Mouse (Mus musculus) lung, postnatal 14 days (tissue): ENCODE measurements at regions not wholly inside any gene's neighbourhood (a gene's known extent, or its start where the extent isn't known, plus 50 kb on each side); places are given as distances from the start of the nearest gene placed in this dataset.
A peak's percentile ranks its signal among the peaks of the same experiment; 100 is the strongest.
"Not testable (repeated sequence)": the region's sequence is repeated elsewhere in the genome, so short reads cannot be mapped to it uniquely, and the experiment has no call there.

Experiments used
- DNase-seq: peaks from one replicate; pipeline ENCODE4 v3.0.0; 2021

DNA sequence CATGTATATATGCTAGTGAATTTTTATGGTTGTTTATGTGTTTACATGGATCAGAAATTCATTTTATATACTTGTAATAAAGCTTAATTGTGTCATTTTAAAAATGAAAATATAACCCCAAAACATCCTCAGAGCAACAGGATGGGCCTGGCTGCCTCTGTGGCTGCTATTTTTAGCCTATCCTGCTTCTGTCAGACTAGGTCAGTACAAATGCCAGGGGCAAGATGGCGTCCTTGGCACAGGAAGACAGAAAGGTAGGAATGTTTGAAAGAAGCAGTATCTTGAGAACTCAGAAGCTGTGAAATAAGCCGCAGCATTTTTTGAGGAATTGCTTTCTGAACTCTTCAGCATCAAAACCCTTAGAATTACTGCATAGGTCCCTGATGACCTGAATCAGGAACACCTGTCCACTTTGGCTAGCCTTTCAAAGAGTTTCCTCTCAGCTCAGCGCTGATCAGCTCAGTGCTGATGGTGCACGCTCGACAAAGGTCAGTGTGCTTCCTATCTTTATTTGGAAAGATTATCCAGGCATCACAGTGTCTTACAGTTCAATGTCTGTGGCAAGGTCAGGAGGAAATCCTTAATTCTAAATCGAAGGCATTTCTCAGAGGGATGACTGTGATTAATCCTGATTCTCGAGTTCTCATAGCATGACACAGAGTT is 154.9 kb downstream of the Car2 start:
- DNase-seq: no peak

DNA sequence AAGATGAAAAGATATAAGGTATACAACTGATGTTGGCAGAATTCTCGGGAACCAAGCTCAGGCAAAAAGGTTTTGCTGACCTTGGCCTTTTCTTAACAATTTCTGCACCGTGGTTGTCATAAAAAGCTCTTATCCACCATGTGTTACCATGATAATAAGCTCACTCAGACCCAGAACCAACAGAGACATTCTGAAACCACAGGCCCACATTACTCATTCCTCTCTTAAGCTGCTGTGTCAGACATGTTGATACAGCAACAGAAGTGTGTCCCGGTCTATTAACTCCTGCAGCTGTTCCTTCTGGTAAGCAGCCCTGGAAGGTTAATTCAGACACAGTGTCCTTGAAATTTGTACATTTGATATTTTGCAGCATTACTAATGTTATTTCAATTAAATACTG is 167.9 kb downstream of the Car2 start:
- DNase-seq: no peak

GRCm38 (mm10) chr3:15055516-15056256 is 169.6 kb downstream of the Car2 start:
- not testable (repeated sequence) for DNase-seq

- DNase-seq: not testable (repeated sequence)
Observed at GRCm38 (mm10) chr3:15056788-15057585, 170.9 kb downstream of the Car2 start.

- DNase-seq: no peak
Observed at GRCm38 (mm10) chr3:15065681-15066080, 179.6 kb downstream of the Car2 start.

DNA sequence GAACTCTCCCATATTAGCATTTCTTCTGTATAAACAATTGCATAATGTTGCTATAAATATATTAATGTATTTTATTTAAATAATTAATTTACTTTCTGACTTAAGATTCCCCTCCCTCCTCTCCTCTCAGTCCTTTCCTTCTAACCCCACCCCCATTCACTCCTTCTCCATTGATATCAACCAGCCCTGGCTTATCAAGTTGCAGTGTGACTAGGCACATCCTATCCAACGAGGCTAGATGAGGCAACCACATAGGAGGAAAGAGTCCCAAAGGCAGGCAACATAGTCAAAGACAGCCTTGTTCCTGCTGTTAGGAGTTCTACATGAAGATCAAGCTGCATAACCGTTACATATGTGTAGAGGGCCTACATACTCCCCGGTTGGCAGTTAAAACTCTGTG is 182.2 kb downstream of the Car2 start:
- DNase-seq: no peak

GRCm38 (mm10) chr3:15071030-15071883 is 185.2 kb downstream of the Car2 start:
- DNase-seq: no peak

- DNase-seq: no peak
Observed at GRCm38 (mm10) chr3:15073405-15073804, 187.3 kb downstream of the Car2 start.

GRCm38 (mm10) chr3:15073847-15074246 is 187.8 kb downstream of the Car2 start:
- no peak for DNase-seq

DNA sequence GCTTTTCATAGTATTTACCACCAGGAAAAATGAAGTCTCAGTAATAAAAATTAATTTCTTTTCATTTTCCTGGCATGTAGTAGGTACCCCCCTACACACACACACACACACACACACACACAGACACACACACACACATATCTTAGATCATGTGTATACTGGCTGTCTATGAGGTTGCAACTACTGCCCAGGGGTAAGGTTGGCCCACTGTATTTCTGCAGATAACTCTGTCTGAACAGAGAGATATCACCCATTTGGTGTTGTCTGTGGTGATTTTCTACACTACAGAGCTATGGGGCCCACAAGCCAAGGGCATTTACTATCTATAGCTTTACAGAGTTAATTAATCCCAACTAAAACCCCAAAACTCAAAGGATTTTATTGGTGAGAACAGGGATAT is 188.9 kb downstream of the Car2 start:
- no peak for DNase-seq

DNA sequence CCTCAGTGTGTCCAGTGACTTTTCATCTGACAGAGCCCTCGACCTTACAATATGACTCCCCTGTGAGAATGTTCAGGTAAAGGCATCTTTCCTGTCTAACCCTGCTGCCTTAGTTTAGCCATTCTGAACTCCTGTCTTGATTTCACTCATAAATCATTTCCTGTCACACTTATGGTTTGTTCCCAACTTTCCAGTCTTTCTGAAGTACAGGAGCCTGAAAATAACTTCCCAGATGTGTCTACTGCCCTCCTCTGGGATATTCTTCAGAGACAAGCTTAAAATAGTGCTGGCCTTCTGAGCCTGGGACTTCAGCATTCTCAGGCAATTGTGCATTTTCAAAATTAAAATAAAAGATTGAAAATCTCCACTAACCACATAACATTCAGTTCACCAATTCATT is 204.1 kb downstream of the Car2 start:
- DNase-seq: no peak

DNA sequence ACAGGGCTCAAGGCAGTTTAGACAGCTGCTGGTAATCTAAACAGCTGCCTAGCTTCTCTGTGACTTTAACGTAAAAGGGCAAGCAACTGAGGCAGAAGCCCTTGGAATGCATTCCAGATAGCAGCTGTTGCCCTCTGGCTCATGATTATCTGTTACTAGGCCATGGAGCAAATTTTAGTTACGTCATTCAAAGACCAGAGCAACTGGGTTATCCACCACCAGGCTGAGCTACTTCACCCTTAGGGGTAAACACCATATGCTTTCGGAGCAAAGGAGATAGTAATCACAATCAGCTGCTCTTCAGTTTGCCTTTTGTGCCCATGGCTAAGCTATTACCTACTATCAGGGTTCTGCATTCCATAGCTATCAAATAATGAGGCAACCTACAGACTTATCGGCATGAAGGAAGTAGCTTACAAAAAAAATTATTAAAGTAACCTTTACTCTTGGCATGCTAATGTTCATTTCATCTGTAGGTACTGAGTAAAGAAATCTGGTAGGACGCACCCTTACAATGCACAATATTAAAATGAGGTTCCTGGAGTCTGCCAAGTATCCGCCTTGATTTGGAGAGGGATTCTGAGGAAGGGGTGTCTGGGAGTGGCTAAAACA is 212.2 kb downstream of the Car2 start:
- no peak for DNase-seq

- no peak for DNase-seq
Observed at GRCm38 (mm10) chr3:15098981-15099380, 212.9 kb downstream of the Car2 start.

- no peak for DNase-seq
Observed at GRCm38 (mm10) chr3:15105627-15106026, 219.6 kb downstream of the Car2 start.

- DNase-seq: no peak
Observed at GRCm38 (mm10) chr3:15106281-15106680, 220.2 kb downstream of the Car2 start.

GRCm38 (mm10) chr3:15107301-15107700 is 221.2 kb downstream of the Car2 start:
- no peak for DNase-seq

- no peak for DNase-seq
Observed at GRCm38 (mm10) chr3:15108239-15108934, 222.3 kb downstream of the Car2 start.

GRCm38 (mm10) chr3:15110037-15110748 is 221.9 kb downstream of the Gm9733 start:
- no peak for DNase-seq

DNA sequence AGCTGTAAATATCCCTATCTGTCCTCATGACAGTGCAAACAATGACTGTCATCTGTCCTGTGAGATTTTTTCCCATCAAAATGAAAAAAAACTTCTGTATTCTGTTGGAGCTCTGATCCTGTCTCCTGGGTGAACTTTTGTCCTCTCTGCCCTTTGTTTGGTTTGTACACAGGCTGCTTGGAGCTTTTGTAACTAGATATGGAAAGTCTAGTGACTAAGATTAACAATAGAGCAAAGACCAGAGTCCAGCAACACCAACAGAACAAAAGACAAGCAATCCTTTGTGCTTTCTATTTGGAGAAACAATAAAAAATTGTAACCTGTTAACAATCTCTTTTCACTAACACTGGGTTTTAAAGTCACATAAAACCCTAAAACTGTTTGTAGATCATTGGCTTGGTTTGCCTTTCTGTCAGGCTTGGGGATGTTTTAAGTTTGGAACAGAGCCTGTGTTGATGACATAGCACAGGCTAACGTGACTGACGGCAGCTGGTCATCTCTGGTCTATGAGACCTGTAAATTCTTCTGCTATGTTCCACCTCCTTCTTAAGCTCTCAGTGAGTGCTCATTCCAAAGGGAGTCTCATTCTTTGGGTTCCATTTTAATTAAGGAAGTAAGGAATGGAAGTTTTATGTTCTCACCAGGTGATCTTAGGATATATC is 219.8 kb downstream of the Gm9733 start:
- DNase-seq: no peak

DNA sequence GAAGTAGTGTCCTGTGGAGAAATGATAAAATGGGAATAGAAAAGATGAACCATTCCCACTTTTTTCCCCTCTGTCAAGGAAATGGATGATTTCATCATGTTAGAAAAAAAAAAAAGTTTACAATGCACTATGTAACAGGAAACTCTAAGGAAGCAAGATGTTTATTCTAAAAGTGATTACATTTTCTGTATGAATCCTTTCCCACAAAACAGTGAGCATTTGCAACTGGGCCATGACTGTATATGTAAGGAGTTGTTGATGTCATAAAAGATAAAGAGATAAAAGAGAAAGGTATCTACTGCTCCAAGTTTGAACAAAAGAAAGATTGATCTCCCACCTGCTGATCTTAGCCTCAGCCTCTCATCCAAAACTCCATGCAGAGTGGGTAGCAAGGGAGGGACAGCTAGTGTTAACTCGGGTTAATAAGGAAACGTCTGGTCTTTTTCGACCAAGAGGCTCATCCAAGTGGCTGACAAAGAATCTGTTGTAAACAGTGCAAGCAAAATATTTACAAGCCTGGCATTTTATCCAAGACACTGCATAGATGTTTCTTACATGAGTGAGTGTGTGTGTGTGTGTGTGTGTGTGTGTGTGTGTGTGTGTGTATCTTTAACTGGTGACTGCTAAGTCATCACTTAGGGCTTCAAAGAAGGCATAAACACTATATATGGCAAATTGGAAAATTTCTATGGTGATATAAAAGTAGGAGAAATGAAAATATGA is 213.3 kb downstream of the Gm9733 start:
- peak; percentile 45 for DNase-seq
